Mouse (Mus musculus) liver, embryonic 16.5 days (tissue): ENCODE measurements around the gene Dnph1. TPM values are rescaled to one million over a fixed set of nuclear protein-coding genes. Genes with fewer than 3 reads are reported as not detected.

Source experiments
- ATAC-seq: fragments of 200-750 bp; cut with Nextera tagmentation; 2 replicates; pipeline ENCODE4 v1.8.0; 2017; ENCODE audit warnings: low read depth, mild to moderate bottlenecking, moderate number of reproducible peaks, moderate library complexity
- H3K27ac ChIP-seq: fragments of 300-500 bp; sonication (generic); 2 replicates; pipeline ENCODE4 v1.5.1; 2014; ENCODE audit warnings: mild to moderate bottlenecking, low read length
- H3K27me3 ChIP-seq: fragments of 300-500 bp; sonication (generic); 2 replicates; pipeline ENCODE4 v1.6.1; 2014; ENCODE audit warnings: low read depth, low read length, mixed read lengths; ENCODE audit not compliant: control insufficient read depth, insufficient read depth
- H3K36me3 ChIP-seq: fragments of 300-500 bp; sonication (generic); 2 replicates; pipeline ENCODE4 v1.6.1; 2014; ENCODE audit warnings: mild to moderate bottlenecking; ENCODE audit not compliant: control insufficient read depth, insufficient read depth
- H3K4me1 ChIP-seq: fragments of 300-500 bp; sonication (generic); 2 replicates; pipeline ENCODE4 v1.6.1; 2014; ENCODE audit warnings: low read depth, low read length, mixed read lengths; ENCODE audit not compliant: control insufficient read depth
- H3K4me2 ChIP-seq: fragments of 300-500 bp; sonication (generic); 2 replicates; pipeline ENCODE4 v1.6.1; 2014; ENCODE audit warnings: low read depth, low read length, mixed read lengths
- H3K4me3 ChIP-seq: fragments of 300-500 bp; sonication (generic); 2 replicates; pipeline ENCODE4 v1.5.1; 2014; ENCODE audit warnings: low read depth, mild to moderate bottlenecking, low read length
- H3K9ac ChIP-seq: fragments of 300-500 bp; sonication (generic); 2 replicates; pipeline ENCODE4 v1.6.1; 2014; ENCODE audit warnings: low read depth, low read length
- H3K9me3 ChIP-seq: fragments of 300-500 bp; sonication (generic); replicated peaks from 2 replicates; pipeline ENCODE4 v1.6.1; 2016; ENCODE audit warnings: low read length; ENCODE audit not compliant: control insufficient read depth
- WGBS: fragments of 180-500 bp; shearing (Covaris S2); extraction: QIAGEN DNeasy Blood & Tissue Kit; methylation state at CpG from one replicate; pipeline ENCODE4 v1.1.7; 2014; ENCODE audit not compliant: insufficient replicate concordance; 5-methylcytosine and 5-hydroxymethylcytosine counted together
- polyA plus RNA-seq: library from polyadenylated mRNA; unstranded; fragments of >200 nt; fragmentation: Nextera tagmentation; extraction: Ambion mirVana; gene quantifications from 2 replicates; pipeline ENCODE4 v1.2.1, GENCODE M21; 2015

The Dnph1 gene
- polyA plus RNA-seq, 1 experiment from 2014 or later = 12.7 TPM

DNA sequence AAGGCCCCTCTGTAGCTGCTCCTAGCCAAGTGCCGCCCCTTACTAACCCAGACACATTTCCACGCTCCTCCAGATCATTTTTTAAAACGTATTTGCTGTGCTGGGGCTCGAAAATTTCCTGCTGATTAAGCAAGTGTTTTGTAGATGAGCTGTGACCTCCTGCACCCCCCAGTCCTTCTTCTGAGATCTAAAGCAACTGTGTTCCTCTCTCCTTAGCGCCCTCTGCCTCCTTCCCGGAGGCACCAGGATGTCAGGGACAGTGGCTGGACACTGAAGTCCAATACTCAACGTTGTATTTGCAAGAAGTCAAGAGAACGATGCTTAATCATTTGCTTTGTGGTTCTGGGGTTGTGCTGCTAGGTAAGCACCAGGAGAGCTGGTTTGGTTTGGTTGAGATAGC is 35.2 kb upstream of the Dnph1 start:
- no peaks in the 10 kb centered on the region for H3K36me3 ChIP-seq
- 0 out of 2 replicates have a peak overlapping the region, but pooled peaks have one; percentile 17 for H3K4me2 ChIP-seq
- no peak for ATAC-seq
- no peaks in the 10 kb centered on the region for H3K4me1 ChIP-seq
- peaks cover 47% of the 10 kb centered on the region for H3K27me3 ChIP-seq
- H3K4me3 ChIP-seq = no peak overlapping the region
- no peak overlapping the region for H3K9ac ChIP-seq
- no peaks in the 10 kb centered on the region for H3K9me3 ChIP-seq
- WGBS = 11% methylated on average over 8 of the region's 8 CpGs
- no peak overlapping the region for H3K27ac ChIP-seq

DNA sequence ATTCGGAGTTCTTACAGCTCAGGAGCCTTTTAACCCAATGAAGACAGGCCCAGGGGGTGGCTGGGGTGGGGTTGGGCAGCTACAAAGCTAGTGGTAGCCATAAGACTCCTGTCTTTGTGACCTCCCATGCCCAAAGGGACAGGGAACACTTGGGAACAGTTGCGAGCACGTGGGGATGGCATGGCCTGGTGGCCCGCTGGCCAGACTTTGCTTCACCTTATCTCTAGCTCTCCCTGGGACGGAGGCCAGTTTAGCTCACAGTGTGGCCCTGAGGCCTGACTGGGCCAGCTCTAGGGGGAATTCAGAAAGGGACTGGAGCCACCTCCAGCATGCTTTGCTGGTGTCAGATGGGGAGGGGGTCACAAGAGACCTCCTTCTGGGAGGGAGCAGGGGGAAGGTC is 34.3 kb upstream of the Dnph1 start:
- Histone ChIP-seq H3K4me1 (no peaks in the 10 kb centered on the region), H3K4me2 (no peak overlapping the region), H3K36me3 (no peaks in the 10 kb centered on the region), H3K27me3 (peaks cover 40% of the 10 kb centered on the region), H3K4me3 (no peak overlapping the region), H3K27ac (no peak overlapping the region), H3K9me3 (no peaks in the 10 kb centered on the region), H3K9ac (no peak overlapping the region)
- no peak for ATAC-seq
- 63% methylated on average over 5 of the region's 5 CpGs for WGBS

DNA sequence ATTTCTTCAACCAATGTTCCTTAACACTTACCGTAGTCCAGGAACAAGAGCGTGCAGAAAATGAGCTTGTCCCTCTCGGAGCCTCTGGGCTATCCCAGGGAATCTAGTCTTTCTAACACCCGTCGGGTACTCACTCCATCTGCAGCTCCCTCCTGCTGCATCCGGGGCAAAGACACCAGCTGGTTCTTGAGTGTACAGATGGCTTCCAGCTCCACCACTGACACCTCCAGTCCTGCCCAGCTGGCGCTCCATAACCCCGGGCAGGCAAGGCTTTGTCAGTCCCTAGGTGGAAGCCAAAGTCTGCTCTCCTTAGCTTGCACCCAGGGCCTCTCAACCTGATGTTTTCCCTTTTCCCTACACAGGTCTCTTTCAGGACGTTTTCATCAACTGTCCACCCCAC is 28.7 kb upstream of the Dnph1 start:
- Histone ChIP-seq H3K27me3 (no peaks in the 10 kb centered on the region), H3K4me3 (no peak overlapping the region), H3K4me1 (no peaks in the 10 kb centered on the region), H3K27ac (no peak overlapping the region), H3K9me3 (no peaks in the 10 kb centered on the region), H3K4me2 (no peak overlapping the region), H3K36me3 (no peaks in the 10 kb centered on the region), H3K9ac (no peak overlapping the region)
- no peak for ATAC-seq
- WGBS = 61% methylated on average over 9 of the region's 9 CpGs

DNA sequence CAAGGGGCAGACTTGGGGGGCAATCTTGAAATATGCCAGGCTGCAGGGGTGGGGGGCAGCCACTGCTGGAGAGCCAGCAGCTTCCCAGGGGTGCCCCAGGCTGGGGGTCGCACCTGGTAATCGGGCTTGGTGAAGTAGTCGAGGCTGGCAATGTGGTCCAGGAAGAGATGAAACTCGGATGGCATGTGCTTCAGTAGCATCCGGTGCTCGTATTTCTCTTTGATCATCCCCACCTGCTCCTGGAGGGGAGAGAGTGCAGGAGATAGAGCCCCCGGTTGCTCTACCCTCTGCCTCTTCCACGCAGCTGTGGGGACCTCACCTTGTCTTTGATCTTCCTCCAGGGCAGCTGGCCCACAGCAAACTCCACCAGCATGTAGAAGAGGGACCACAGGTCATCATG is 19.9 kb upstream of the Dnph1 start:
- Histone ChIP-seq H3K36me3 (no peaks in the 10 kb centered on the region), H3K9ac (no peak overlapping the region), H3K27me3 (peaks cover under 1% of the 10 kb centered on the region), H3K4me1 (no peaks in the 10 kb centered on the region), H3K9me3 (no peaks in the 10 kb centered on the region), H3K4me3 (no peak overlapping the region), H3K4me2 (no peak overlapping the region), H3K27ac (no peak overlapping the region)
- WGBS = 57% methylated on average over 8 of the region's 8 CpGs
- ATAC-seq = no peak

DNA sequence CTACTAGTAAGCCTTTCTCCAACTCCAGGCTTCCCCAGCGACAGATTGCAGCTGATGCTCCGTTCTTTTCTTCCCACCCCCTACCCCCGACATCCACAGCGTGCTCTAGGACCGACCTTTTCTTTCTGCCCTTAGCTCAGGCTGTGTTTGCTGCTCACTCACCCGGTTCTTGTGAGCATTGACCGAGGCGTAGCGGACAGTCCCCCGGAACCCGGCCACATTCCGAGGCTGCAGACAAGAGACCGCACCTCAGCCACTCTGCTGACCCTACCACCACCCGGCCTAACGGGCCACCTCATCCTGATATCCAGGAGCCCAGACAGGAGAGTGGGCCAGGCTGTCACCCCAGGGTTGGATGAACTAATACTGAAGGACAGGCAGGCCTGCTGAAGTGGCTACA is 19.2 kb upstream of the Dnph1 start:
- Histone ChIP-seq H3K4me2 (no peak overlapping the region), H3K27ac (no peak overlapping the region), H3K9me3 (no peaks in the 10 kb centered on the region), H3K36me3 (no peaks in the 10 kb centered on the region), H3K9ac (no peak overlapping the region), H3K4me1 (no peaks in the 10 kb centered on the region), H3K4me3 (no peak overlapping the region), H3K27me3 (peaks cover 2% of the 10 kb centered on the region)
- no peak for ATAC-seq
- WGBS = 82% methylated on average over 15 of the region's 15 CpGs

DNA sequence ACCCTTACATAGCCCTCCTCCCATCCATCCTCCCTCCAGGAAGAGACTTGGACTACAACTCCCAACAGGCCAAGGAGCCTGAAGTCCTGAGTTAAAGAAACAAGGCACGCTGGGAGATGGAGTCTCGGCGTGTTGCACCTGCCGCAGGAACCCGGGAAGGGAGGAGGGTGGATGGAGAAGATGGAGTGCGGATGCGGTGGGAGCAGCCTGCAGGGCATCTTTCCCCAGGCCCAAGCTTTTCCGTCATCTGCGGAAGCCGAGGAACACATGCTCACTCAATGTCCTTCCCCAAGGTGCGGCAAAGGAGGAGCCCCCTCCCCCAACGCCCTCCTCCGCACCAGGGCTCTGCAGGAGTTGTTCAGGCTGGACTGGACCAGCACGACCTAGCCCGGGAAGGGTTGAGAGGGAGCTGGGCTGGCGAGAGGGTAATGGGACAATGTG is 12.9 kb upstream of the Dnph1 start:
- no peak overlapping the region for H3K9ac ChIP-seq

DNA sequence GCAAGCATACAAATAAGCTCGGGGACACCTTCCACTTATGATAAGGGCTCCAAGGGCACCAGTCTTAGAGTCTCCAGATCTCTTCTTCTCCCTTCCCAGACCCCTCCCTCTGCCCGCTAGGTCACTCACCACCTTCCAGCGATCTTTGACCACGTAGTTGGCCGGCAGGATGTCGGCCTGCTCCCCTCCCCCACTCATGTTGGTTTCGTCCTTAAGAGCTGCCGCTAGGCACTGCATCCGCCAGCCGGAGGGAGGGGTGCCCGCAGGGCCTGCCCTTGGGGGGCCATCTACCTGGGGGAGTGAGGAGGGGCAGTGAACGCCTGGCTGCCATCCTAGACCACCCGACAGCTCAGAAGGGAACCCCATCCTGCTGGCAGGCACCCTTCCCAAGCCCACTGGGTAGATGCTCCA is 12.5 kb upstream of the Dnph1 start:
- H3K4me2 ChIP-seq = peak overlapping the region; percentile 49
- peak overlapping the region; percentile 31 for H3K4me3 ChIP-seq
- no peak overlapping the region for H3K27ac ChIP-seq
- H3K9ac ChIP-seq = no peak overlapping the region
- no peaks in the 10 kb centered on the region; the same call in none of the 2 replicates for H3K4me1 ChIP-seq
- peaks cover 62% of the 10 kb centered on the region for H3K27me3 ChIP-seq
- no peaks in the 10 kb centered on the region for H3K36me3 ChIP-seq
- peak; percentile 24; the same call in 1 of the 2 replicates for ATAC-seq
- 3% methylated on average over 13 of the region's 13 CpGs for WGBS
- no peaks in the 10 kb centered on the region for H3K9me3 ChIP-seq

More for the DNA sequence above, 12.9 kb upstream of the Dnph1 start:
- no peak overlapping the region for H3K27ac ChIP-seq
- ATAC-seq = no peak
- peak overlapping the region; percentile 49 for H3K4me2 ChIP-seq
- H3K4me3 ChIP-seq = peak overlapping the region; percentile 31
- H3K4me1 ChIP-seq = no peaks in the 10 kb centered on the region; the same call in none of the 2 replicates
- WGBS = 2% methylated on average over 16 of the region's 16 CpGs
- peaks cover 59% of the 10 kb centered on the region for H3K27me3 ChIP-seq
- H3K9me3 ChIP-seq = no peaks in the 10 kb centered on the region
- no peaks in the 10 kb centered on the region for H3K36me3 ChIP-seq

- Histone ChIP-seq H3K4me1 (no peaks in the 10 kb centered on the region; the same call in none of the 2 replicates), H3K27ac (no peak overlapping the region), H3K36me3 (no peaks in the 10 kb centered on the region), H3K9ac (no peak overlapping the region), H3K4me3 (no peak overlapping the region), H3K9me3 (no peaks in the 10 kb centered on the region), H3K27me3 (peaks cover 62% of the 10 kb centered on the region), H3K4me2 (peak overlapping the region; percentile 49)
- ATAC-seq = no peak
- 14% methylated on average over 6 of the region's 6 CpGs for WGBS
Measured at GRCm38 (mm10) chr17:46484461-46484875, 12.0 kb upstream of the Dnph1 start.

DNA sequence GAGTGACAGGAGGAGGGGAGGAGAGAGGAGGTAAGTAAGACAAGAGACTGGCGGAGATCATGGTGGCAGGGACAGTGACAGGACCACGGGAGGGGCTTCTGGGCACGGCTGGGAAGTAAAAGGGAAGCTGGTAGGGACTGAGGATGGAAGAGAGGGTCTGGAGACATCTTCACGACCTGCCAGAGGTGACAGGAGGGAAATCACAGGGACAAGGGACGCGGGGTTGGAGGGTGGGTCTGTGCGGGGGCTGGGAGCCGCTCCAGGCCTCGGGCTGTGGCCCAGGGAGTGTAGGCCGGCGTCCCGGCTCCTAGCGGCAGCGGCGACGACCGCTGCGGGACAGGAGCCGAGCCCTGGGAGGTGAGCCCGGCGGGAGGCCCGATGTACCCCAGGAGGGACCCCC is 9.5 kb upstream of the Dnph1 start:
- H3K4me3 ChIP-seq = peak overlapping the region; percentile 29; the same call in 1 of the 2 replicates
- H3K27me3 ChIP-seq = peaks cover 60% of the 10 kb centered on the region
- H3K4me2 ChIP-seq = peak overlapping the region; percentile 27; the same call in 1 of the 2 replicates
- H3K27ac ChIP-seq = no peak overlapping the region
- no peak overlapping the region for H3K9ac ChIP-seq
- H3K4me1 ChIP-seq = no peaks in the 10 kb centered on the region; the same call in none of the 2 replicates
- 3% methylated on average over 22 of the region's 22 CpGs for WGBS
- no peak for ATAC-seq
- no peaks in the 10 kb centered on the region for H3K36me3 ChIP-seq
- no peaks in the 10 kb centered on the region for H3K9me3 ChIP-seq
